Mouse (Mus musculus): ENCODE results near the gene Ace.
"Not testable (repeated sequence)": the region's sequence is repeated elsewhere in the genome, so short reads cannot be mapped to it uniquely, and the experiment has no call there.

The Ace gene

DNA sequence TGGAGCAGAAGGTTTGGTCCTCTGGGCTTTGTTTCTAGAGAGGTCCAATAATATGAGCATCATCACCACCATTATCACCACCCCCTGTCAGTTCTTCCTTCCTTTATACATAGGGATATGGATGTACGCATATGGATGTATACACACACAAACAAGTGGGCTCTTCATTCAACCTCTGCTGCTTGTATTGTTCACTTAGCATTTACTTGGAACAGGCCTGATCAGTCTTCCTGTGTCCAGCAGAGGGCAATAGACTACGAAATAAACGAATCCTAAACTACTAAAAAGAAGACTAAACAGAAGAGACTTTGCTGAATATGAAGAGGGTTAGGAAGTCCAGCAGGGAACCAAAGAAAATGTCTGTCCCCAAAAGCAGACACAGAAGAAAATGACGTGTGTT, 34.0 kb downstream of the Ace start:
- peak; percentile 48 for DNase-seq

DNA sequence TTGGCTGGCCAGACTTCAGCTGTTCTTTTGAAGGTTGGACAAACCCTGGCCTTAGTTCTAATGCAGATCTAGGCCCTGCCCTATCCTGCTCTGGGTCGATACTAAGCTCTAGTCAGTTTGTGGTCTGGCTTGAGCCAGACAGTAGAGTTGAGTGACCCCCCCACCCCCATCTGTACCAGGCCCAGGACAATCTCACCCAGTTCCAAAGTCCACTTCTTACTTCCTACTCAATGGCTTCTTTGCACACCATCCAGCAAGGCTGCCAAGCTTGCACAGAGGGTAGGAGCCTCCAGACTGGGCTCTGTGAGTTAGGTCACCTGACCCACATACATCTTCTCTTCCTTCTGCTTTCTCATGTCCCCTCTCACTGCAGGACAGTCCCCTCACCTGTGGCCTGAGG, 36.8 kb downstream of the Ace start:
- peak; percentile 55 for DNase-seq

DNA sequence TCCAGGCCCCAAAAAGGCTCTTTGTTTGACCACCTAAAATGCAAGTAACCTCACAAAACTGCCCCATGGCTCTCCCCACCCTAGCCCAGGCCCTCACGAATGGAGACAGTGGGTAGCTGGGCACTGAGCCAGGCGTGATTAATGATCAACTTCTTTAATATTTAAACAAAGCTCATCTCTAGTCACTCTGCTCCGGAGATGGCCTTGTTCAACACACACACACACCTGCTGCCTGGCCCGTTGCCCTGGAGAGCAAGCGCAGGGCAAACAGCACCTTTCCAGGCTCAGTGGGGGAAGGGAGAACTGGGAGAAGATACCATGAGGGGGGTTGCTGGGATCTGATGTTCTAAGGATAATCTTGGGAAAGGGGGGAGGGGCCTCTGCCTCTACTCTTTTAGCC, 38.2 kb downstream of the Ace start:
- peak; percentile 90 for DNase-seq

DNA sequence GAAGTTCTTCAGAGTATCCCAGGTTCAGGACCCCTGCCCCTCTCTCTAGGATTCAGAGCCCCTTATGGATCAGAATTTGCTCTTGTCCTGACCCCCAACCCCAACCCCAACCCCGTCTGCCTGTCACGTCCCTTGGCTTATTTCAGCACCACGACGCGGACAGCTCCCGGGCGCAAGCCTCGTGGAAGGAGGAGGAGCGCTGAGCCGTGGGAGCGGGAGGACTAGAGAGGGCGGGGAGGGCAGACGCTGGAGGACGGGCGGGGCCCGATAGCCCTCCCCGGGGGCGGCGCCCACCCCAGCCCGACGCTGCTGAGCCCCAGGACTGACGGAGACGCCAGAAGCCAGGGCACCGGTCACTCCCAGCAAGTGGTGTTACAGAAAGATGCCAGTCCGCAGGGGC, 40.1 kb downstream of the Ace start, which contains the start of gene Kcnh6:
TSS of gene Kcnh6 (plus strand) at position 304 of the 400 bp plus-strand sequence.
- DNase-seq: peak; percentile 83

DNA sequence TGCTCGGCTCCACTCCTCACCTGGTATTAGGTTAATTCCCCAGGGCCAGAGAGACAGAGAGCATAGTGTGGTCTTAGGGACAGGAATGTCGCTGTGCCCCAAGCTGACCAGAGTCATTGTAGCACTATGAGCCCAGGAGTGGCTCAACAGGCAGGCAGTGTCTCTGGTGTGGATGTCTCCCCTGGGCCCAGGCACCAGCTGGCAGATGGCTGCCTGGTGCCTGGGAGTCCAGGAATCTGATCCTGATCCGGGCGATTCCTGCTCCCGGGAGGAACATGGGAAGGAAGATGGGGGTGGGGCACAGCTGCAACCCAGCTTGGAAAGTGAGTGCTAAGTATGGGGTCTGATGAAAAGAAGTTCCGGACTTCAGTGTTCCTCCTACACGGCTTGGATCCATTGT, 45.0 kb downstream of the Ace start:
- no peak for DNase-seq

DNA sequence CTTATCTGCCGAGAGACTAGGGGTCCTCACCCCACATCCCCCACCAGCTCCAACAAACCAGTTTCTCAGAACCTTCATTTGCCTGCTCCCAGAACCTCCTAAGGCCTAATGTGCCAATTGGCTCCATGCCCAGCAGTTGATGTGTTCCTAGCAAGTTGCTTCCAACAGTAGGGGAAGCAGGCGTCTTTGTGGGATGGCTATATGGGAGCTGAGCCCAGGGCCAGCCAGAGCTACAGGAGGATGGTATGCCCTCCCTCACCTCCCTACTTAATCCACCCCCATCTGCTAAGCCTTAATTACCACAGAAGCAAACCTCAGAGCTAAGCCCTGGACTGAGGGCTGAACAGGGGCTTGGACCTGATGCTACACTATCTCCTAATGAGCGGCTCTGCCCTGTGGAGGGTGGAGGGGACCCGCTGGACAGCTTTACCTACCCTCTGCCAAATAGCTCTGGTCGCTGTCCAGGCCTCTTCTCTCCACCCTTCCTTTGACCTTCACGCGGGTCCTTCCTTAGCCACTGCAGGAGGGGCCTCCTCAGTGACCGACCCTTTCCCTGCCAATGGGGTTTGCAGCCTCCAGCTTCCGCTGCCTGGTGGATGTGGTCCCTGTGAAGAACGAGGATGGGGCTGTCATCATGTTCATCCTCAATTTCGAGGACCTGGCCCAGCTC, 45.9 kb downstream of the Ace start:
- peak; percentile 46 for DNase-seq

DNA sequence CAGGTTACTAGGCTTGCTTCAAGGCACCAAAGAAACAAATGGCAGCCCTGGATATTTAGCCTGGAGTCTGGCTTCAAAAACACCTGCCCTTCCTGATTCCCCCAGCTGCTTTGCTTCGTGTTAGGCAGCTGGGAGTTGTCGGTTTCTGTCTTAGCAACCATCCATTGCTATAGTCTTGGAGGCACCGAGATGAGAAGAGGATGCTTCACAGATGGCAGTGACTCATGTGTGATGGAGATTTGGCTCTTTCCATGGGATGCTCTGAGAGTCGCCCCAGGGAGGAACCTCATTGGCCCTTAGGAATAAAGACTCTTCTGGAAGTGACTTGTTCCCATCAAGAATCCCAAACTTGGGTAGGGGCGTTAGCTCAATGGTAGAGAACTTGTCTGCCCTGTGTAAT, 48.7 kb downstream of the Ace start:
- no peak for DNase-seq

DNA sequence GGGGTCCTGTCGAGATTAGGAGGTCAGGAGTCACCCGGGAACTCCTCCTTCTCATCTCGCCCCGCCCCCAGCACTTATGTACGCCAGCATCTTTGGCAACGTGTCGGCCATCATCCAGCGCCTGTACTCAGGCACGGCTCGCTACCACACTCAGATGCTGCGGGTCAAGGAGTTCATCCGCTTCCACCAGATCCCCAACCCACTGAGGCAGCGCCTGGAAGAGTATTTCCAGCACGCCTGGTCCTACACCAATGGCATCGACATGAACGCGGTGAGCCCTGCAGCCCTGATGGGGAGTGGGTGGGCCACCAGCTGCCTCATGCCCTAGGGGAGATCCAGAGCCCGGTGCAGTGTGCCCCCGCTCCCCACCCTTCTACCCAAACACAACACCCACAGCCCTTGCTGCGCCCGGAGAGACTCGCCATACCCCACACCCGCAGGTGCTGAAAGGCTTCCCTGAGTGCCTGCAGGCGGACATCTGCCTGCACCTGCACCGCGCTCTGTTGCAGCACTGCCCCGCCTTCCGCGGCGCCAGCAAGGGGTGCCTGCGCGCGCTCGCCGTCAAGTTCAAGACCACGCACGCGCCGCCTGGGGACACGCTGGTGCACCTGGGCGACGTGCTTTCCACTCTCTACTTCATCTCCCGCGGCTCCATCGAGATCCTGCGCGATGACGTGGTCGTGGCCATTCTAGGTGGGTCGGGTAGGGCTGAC, 52.5 kb downstream of the Ace start:
- DNase-seq: no peak

DNA sequence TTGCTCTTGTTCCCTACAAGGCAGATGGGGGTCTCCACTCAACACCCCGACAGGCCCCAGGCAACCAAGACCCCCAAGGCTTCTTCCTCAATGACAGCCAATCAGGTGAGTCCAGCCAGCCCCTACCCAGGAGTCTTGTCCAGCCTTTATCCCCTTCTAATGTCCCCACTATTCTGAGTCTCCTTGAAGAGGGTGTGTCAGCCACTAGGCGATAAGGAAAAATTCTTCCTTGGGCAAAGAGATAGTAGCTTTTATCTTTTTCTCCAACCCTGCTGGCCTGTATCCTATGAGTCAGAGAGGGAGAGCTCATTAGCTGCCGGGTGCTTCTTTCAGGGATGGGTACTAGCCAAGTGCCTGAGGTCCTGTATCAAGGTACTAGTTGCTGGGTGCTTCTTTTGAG, 58.0 kb downstream of the Ace start:
- no peak for DNase-seq

DNA sequence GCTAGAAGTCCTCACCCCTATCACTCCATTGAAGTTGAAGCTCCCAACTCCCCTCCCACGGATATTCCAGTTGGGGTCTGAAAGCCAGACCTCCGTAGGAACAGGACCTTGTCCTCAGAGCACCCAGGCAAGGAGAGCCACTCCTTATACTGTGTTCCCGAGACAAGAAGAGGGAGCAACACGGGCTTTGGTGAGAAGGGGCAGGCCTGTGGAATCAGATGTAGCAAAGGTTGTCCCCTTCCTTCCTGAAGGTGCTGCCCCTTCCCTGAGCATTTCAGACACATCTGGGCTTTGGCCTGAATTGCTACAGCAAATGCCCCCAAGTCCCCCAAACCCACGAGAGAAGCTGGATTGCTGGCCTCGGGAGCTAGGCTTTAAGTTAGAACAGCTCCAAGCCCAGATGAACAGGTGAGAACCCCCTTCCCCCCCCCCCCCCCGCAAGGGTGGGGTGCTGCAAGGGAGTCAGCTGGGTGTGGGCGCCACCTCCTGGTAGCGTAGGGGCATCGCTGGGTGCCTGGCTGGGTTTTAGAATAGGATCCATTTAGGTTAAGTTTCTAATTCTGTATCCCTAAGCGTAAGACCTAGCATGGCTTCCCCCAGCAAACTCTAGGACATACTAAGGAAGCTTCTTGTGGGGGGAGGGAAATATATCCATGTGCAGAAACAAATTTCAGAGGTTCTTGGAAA, 58.9 kb downstream of the Ace start:
- peak; percentile 71 for DNase-seq

DNA sequence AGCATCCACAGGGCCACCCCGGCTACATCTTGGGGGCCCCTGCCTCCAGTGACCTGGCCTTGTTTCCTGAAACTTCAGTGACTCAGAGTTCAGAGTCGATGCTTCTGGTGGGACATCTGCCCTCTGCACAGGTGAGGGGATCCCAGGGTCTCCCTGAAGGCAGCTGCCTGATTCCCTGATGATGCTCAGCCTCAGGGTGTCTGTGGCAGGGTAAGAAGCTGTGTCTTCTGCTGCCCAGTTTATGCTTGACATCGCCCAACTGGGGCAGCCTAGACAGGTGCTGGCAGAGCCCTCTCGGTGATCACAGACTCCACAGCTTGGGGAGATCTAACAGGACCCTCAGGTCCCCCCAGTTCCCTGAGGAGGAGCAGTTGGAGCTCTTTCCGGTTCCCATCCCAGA, 59.9 kb downstream of the Ace start:
- no peak for DNase-seq

DNA sequence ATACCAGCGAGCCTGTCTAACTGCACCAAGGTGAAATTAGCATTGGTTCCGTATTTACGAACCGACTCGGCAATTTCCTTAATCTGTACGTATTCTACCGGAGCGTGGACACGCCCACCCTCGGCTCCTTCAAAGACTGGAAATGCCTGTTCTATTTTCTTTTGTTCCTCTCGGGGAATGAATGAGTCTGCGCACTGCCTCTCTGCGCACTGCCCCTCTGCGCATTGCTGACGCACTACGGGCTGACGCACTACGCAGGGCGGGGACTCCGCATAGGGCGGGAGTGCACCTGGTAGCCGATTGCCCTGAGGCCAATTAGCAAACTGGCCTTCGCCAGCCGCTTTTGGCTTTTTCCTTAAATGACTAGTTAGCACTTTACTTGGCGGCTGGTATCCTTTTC, 64.3 kb downstream of the Ace start:
- not testable (repeated sequence) for DNase-seq

DNA sequence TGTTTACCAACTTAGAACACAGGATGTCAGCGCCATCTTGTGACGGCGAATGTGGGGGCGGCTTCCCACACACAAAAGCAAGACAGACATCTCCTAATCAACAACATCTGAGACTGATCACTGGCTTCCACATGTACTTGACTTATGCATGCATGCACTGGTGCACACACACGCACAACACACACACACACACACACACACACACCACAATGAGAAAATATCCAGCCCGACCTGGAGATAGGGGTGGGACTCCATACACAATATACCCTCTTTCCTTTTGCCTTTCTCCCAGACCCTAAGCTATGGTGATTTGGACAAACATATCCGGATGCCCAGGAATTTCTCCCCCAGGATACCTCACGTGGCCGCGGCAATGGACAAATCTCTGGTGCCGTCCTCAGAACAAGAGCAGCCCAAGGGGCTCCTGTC, 65.8 kb downstream of the Ace start:
- DNase-seq: peak; percentile 50

DNA sequence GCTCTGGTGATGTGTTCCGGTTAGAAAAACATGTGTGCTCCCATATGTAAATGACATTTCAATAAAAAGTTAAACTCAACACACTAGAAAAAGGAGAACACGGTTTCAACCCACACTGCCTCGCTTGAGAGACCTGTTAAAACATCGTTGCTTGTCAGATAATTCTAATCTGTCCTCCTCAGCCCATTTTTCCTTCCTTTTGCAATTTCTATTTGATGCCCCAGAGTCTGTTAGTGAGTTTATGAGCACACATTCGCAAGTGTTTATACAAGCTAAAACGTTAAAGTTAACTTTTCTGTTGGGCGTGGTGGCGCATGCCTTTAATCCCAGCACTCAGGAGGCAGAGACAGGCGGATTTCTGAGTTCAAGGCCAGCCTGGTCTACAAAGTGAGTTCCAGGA, 67.2 kb downstream of the Ace start:
- DNase-seq: no peak

DNA sequence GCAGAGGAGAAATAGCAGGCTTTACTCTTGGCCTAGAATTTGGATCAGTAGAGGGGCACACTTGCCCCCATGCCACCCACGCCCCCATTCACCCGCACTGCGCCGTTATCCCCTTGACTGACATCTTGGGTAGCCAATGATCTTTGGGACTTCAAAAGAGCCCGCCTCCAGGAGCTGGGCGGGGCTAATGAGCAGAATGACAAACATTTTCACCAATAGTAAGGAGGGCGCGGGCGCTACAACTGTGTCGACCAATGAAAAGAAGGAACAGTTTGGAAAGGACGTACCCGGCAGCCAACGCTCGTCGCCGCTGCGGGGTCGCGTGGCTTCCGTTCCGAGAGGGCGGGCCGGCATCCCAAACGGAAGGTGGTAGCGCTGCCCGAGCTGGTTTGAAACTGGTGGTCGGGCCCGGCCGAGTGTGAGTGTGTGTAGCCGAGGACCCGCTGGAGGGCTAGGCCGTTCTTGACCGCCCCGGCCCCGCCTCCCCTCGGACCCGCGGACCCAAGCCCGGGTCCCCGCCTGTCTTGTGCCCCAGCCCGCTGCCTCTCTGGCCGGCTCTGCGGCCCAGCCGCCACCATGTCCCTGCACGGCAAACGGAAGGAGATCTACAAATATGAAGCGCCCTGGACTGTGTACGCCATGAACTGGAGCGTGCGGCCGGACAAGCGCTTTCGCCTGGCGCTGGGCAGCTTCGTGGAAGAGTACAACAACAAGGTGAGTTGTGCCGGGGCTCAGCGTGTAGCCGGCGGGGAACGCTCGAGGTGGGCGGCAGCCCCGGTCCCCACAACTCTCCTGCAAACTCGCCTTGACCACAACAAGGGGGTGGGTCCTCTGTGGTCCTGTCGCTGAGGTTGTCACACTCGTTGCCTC, 69.0 kb downstream of the Ace start, which contains the start of gene Dcaf7:
TSS of gene Dcaf7 (plus strand) at position 325 of the 870 bp plus-strand sequence.
- peak; percentile 98 for DNase-seq

DNA sequence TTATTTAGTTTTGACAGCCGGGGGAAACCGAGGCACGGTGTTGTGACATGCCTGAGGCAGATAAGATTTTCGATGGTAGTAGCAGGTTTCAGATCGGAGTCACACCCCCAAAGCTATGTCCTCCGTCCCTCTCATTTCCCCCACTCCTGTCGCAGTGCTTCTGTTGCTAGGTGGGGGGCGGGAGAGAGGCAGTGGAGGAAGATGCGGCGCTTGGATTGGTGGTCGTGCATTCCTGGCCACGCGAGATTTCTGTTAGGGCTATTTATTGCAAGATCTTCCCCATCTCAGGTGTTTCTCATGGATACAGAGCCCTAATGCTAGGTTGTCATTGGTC, 69.6 kb downstream of the Ace start:
- no peak for DNase-seq
